Mouse (Mus musculus) heart, adult 2 months (tissue): ENCODE results near the gene Rtkn2.

Source experiments
- CTCF ChIP-seq: fragments of 200-600 bp; IDR thresholded peaks from 2 replicates; pipeline ENCODE4 v1.8.1; 2022; ENCODE audit warnings: antibody characterized with exemption, mild to moderate bottlenecking, moderate library complexity
- EP300 ChIP-seq: fragments of 200-500 bp; IDR thresholded peaks from 2 replicates; pipeline ENCODE4 v1.6.1; 2011; ENCODE audit warnings: low read depth, low read length, control low read depth; ENCODE audit not compliant: insufficient read depth
- POLR2A ChIP-seq: fragments of 200-500 bp; IDR thresholded peaks from 2 replicates; pipeline ENCODE4 v1.6.1; 2011; ENCODE audit warnings: mild to moderate bottlenecking, low read depth, low read length, control low read depth; ENCODE audit not compliant: insufficient read depth

GRCm38 (mm10) chr10:67950059-67950748, 29.2 kb upstream of the Rtkn2 start:
- TF ChIP-seq CTCF: no peak
- no peak for TF ChIP-seq EP300
- no peak for TF ChIP-seq POLR2A
